Mouse (Mus musculus): ENCODE measurements around the gene Mob4. TPM values are rescaled to one million over a fixed set of nuclear protein-coding genes. Genes with fewer than 3 reads are reported as not detected.

The Mob4 gene
- 67.0 and 96.1 TPM in 2 replicates for polyA plus RNA-seq (2021; fragmentation: Nextera tagmentation)
- long read RNA-seq, experiment 1, transcript Mob4-202 (7 exons, 1,816 nt), result minor isoform, 6 of 538 reads
- long read RNA-seq, experiment 1, transcript Mob4-205 (8 exons, 2,840 nt), result major isoform, 502 of 538 reads
- long read RNA-seq, experiment 1, partial matches to known transcripts, result 13 of 538 reads
- long read RNA-seq, experiment 1, other reads (novel, unspliced or antisense), result 13 of 538 reads
- long read RNA-seq, experiment 2, transcript Mob4-205 (8 exons, 2,840 nt), result major isoform, 119 of 156 reads
- long read RNA-seq, experiment 2, partial matches to known transcripts, result 31 of 156 reads
- long read RNA-seq, experiment 2, other reads (novel, unspliced or antisense), result 6 of 156 reads

GRCm38 (mm10) chr1:55130943-55131401 is at the start of gene Mob4:
Gene Mob4 (plus strand): TSS chr1:55131231.

GRCm38 (mm10) chr1:55087932-55088610 is 43.0 kb upstream of the Mob4 start, which contains the start of the genes Hspe1 and Hspd1:
Gene Hspe1 (plus strand): TSS chr1:55088132.
Gene Hspd1 (minus strand): TSS chr1:55088243.

Other genes starting within 250 kb of the Mob4 start
- 4.3 and 5.1 TPM in 2 replicates for gene Ankrd44, start 204.8 kb upstream of the Mob4 start, polyA plus RNA-seq (2021; fragmentation: Nextera tagmentation)
- 70.2 and 104 TPM in 2 replicates for gene Sf3b1, start 103.8 kb upstream of the Mob4 start, polyA plus RNA-seq (2021; fragmentation: Nextera tagmentation)
- gene Coq10b, start 78.5 kb upstream of the Mob4 start, polyA plus RNA-seq (2021; fragmentation: Nextera tagmentation), result 30.6 and 32.6 TPM in 2 replicates
- gene Hspe1, start 43.1 kb upstream of the Mob4 start, polyA plus RNA-seq (2021; fragmentation: Nextera tagmentation), result 413 and 446 TPM in 2 replicates
- gene Hspd1, start 43.0 kb upstream of the Mob4 start, polyA plus RNA-seq (2021; fragmentation: Nextera tagmentation), result 135 and 162 TPM in 2 replicates
- gene Rftn2, start 95.6 kb downstream of the Mob4 start, polyA plus RNA-seq (2021; fragmentation: Nextera tagmentation), result 13.6 and 17.5 TPM in 2 replicates
- gene Mars2, start 105.9 kb downstream of the Mob4 start, polyA plus RNA-seq (2021; fragmentation: Nextera tagmentation), result 3.0 and 3.5 TPM in 2 replicates
- gene Boll, start 232.2 kb downstream of the Mob4 start, polyA plus RNA-seq (2021; fragmentation: Nextera tagmentation), result not detected in 2 replicates